Mouse (Mus musculus): ENCODE data around the gene Otud1.

The Otud1 gene

GRCm38 (mm10) chr2:19682997-19683396, 25.4 kb downstream of the Otud1 start:
- no peak for DNase-seq

GRCm38 (mm10) chr2:19685489-19686147, 28.1 kb downstream of the Otud1 start:
- no peak for DNase-seq

DNA sequence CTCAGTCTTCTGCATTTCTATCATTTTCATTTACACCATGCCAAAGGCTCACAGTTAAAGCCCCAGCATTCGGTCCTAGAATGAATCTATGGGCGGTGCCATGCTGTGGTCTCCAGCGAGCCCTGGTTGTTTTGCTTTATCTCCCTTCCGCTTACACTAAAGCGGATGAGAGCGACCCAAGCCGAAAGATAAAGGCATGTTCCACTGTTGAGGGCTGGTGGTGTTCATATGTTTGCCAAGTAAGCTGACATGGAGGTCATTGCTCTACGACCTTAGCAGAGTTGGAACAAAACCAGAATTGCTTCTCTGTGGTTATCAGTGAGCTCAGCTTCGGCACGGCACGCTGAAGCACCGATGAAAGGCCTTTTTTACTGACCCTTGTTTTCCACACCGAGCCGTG, 32.5 kb downstream of the Otud1 start:
- DNase-seq: no peak

GRCm38 (mm10) chr2:19699573-19700295, 42.2 kb downstream of the Otud1 start:
- DNase-seq: no peak

GRCm38 (mm10) chr2:19701386-19701785, 43.8 kb downstream of the Otud1 start:
- DNase-seq: peak; percentile 39

DNA sequence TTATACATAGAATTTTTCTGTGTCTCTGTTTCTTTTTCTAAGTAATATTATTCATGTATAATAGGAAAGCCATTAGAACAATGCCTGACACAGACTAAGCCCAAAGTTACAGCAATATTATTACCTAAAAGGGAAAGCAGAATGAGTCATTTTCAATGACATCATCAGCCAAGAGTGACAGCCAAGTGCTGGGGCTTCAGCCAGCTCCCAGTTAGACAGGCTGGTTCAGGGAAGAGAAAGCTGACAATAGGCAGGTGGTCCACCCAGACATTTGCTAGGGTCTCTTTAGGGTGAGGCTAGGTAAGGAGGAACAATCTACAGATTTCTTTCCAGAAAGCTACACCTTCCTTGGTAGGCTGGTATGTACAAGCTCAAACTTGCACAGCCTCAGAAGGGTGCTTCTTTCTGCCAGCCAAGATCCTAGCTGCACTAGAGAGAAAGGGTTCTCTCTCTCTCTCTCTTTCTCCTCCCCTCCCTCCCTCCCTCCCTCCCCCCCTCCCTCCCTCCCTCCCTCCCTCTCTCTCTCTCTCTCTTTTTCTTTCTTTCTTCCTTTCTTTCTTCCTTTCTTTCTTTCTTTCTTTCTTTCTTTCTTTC, 45.6 kb downstream of the Otud1 start:
- DNase-seq: peak; percentile 31

DNA sequence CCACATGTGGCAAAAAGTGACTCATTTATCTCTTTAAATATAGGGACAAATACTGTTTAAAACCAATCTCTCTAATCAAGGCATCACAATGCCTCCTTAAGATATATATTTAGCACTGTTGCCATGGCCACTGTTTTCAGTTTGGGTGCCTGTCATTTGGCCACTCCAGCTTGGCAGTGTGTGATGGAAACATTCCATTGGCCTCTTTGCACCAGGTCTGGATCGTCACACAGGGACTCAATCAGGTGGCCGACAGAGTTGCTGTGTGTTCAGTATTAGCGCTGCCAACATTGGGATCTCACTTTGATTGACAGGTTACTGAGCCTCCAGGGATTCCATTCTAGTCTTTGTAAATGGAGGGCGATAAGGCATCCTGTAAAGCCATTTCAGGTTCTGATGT, 46.1 kb downstream of the Otud1 start:
- DNase-seq: peak; percentile 24

DNA sequence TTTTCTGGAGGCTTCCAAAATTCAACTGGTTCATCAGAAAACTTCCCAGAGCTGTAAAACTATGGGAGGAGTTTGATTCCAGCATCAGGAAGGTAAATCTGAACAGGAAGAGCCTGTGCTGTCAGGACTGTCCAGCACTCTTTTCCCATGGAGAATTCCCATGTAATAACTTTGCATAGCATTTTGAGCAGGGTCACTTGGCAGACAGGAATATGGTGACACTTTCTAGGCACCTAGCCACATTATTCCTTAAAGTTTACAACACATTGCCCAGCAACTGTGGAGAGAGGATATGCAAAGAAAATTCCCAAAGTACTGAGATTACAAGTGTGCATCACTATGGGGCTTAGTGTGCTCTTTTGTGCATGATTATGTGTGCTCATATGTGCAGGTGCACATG, 46.7 kb downstream of the Otud1 start:
- no peak for DNase-seq

DNA sequence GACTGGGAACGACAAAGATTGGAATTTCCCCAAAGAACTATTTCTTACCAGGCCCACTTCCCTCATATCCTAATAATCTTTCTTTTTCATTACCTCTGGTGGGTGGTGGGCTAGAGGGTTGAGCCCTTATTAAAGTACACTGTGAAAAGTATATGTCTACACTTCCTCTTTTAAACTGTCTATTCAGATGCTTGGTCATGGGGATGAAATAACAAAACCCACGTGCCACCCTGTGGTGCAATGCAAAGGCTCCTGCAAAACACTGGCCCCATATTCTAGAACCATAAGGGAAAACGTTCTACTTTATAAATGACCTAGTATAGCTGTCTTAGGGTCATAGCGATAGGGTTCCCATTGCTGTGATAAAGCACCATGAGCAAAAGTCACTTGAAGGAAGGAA, 49.3 kb downstream of the Otud1 start:
- DNase-seq: no peak
